Mouse (Mus musculus) heart, adult 2 months (tissue): ENCODE results near the gene Fam78a.

ENCODE experiments used
- CTCF ChIP-seq: fragments of 200-600 bp; IDR thresholded peaks from 2 replicates; pipeline ENCODE4 v1.8.1; 2022; ENCODE audit warnings: antibody characterized with exemption, mild to moderate bottlenecking, moderate library complexity
- POLR2A ChIP-seq: fragments of 200-500 bp; IDR thresholded peaks from 2 replicates; pipeline ENCODE4 v1.6.1; 2011; ENCODE audit warnings: mild to moderate bottlenecking, low read depth, low read length, control low read depth; ENCODE audit not compliant: insufficient read depth

DNA sequence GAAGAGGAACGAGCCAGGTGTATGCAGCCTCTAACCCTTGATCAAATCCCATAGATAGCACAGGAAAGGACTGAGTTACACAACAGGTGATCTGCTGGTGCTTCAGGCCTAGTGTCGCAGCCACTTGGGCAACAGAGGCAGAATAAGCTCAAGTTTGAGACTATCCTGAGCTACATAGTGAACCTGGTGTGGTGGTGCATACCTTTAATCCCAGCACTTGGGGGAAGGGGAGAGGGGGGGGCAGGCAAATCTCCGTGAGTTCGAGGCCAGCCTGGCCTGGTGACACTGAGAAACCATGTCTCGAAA, 43.8 kb upstream of the Fam78a start:
- TF ChIP-seq POLR2A (no peak), CTCF (no peak)
